Mouse (Mus musculus) leukemia stem cell, adult 10-12 weeks (primary cell): ENCODE measurements around the gene Tmem229a. TPM values are rescaled to one million over a fixed set of nuclear protein-coding genes. Genes with fewer than 3 reads are reported as not detected.

ENCODE experiments used
- polyA plus RNA-seq: library from polyadenylated mRNA; stranded (reverse); fragments of >175 nt; gene quantifications from 2 replicates; pipeline ENCODE4 v1.2.3, GENCODE M21; 2012; ENCODE audit warnings: low replicate concordance

The Tmem229a gene
- polyA plus RNA-seq = 0.06 and 0.19 TPM in 2 replicates

GRCm38 (mm10) chr6:24955946-24956585, at the start of gene Tmem229a:
Tmem229a (minus strand) TSS chr6:24956297.

Other genes with a start within 250 kb of the Tmem229a start
- not detected in 2 replicates for gene Hyal6, start 223.1 kb downstream of the Tmem229a start, polyA plus RNA-seq
- not detected in 2 replicates for gene Hyal4, start 208.0 kb downstream of the Tmem229a start, polyA plus RNA-seq
- not detected in 2 replicates for gene Spam1, start 165.1 kb downstream of the Tmem229a start, polyA plus RNA-seq
- gene Hyal5, start 98.3 kb downstream of the Tmem229a start, polyA plus RNA-seq = not detected in 2 replicates